Mouse (Mus musculus) granulocyte monocyte progenitor cell, adult 5-6 weeks (primary cell): ENCODE results near the gene Ccdc47. TPM values are rescaled to one million over a fixed set of nuclear protein-coding genes. Genes with fewer than 3 reads are reported as not detected.
A peak's percentile ranks its signal among the peaks of the same experiment; 100 is the strongest.
"Not testable (repeated sequence)": the region's sequence is repeated elsewhere in the genome, so short reads cannot be mapped to it uniquely, and the experiment has no call there.

Experiments used
- ATAC-seq: replicated peaks from 2 replicates; pipeline ENCODE4 v1.8.0; 2016; ENCODE audit warnings: mild to moderate bottlenecking, moderate TSS enrichment, inconsistent platforms; ENCODE audit not compliant: poor library complexity, severe bottlenecking
- total RNA-seq, 2 experiments: library from RNA; stranded (forward) in 1 of 2; stranded (reverse) in 1 of 2; fragments of 200-712, 200-1000 nt in 1 of 2; fragments of >200 nt in 1 of 2; fragmentation: Nextera tagmentation in 1 of 2; gene quantifications; 2 replicates each; pipeline ENCODE4 v1.2.3; 2014 to 2017

Gene Ccdc47
- total RNA-seq, 2 experiments from 2014 or later, result 30.2 to 181 TPM

DNA sequence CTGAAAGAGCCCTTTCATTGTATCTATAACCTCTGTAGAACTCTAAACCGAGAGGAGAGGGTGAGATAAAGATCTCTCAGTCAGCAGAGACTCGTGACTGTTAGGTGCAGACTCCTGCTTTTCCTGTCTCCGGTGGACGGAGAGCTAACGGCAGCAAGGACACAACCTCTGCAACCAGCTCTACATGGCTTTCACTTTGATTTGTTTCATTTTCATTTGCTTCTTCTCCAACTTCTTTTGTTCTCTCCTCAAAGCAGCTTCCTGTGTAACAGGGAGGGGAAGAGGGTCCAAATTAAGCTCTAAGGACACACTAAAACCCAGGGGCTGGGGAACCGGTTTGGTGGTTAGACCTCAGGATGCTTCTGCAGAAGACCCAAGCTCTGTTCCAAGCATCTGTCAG is 15.4 kb downstream of the Ccdc47 start:
- 0 out of 2 replicates have a peak, but pooled peaks have one; percentile 20 for ATAC-seq

DNA sequence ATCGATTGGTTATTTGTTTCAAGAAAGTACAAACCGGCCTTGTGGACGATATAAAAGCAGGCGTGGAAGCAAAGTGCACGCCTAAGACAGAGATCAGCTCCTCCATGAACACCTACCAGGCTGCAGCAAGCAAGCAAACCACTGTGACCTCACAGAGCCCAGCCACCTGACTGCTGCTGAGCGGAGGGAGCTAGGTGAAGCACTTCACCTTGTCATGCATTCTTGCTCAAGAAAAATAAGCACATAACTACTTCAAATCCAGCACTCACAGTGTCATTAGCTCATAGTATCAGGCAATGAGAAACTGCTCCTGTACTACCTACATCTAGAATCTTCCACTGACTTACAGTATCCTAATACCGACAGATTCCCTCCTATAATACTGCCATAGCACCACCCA is 16.1 kb downstream of the Ccdc47 start:
- ATAC-seq, result not testable (repeated sequence)

DNA sequence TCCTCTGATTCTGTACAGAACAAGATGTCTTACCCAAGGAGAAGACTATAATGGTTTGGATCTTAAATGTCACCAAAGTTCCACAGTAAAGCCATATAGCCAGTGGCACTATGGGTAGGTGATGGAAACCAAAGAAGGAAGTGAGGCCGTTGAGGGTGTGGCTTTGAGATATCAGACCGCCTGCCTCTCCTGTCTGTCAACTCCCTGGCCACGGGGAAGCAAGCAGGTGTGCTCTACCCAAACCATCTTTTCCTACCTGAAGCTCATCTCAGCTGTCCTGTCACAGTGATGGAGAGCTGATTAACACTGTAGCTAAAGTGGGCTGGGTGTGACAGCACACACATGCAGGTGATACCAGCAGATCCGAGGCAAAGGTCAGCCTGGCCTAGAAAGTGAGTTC is 17.9 kb downstream of the Ccdc47 start:
- no peak for ATAC-seq

DNA sequence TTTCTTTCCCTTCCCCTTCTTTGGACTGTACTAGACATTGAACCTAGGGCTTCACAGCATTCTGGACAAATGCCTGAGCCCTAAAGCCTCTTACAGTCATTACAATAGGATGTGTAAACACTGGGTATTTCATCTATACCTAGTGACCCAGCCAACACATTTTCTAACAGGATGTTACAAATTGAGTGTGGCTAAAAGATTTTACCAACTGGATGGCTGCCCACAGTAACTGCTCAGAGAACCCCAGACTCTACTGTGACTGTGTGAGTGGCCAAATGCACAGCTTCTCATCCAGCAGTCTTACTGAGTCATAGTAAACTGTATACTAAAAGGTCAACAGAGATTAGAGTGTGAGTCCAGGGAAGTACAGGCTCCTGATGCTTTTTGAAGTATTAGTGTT is 20.8 kb downstream of the Ccdc47 start:
- no peak for ATAC-seq

DNA sequence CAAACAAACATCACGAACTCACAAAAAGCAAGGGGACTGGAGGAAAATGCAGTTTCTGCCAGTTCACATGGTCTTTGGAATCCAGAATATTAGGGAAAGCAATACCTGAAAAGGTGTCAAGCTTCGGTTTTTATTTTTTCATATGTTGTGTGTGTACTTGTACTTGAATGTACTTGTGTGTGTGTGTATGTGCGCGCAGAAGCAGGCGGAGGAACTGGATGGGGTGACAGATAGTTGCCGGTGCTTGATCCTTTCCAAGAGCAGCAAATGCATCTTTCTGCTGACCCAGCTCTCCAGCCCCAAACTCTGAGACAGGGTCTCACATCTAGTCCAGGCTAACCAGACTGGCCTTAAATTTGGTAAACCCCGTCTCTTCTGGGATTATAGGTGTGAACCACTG is 21.3 kb downstream of the Ccdc47 start:
- ATAC-seq, result no peak

DNA sequence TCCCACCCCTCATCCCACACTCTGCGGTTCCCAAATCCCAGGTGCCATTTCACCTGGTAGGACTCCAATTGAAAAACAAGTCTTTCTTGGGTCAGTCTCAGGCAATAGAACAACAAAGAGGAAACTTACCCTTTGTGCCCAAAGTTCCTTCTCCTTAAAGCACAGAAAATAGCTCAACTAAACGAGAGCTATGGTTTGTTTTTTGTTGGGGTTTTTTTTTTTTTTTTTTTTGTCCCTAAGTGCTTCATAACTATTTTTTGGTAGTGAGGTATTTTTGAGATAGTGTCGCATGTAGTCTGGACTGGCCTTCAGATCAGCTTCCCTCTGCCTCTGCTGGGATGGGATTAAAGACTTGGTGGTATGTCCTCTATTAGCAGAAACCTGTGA is 22.0 kb downstream of the Ccdc47 start:
- no peak for ATAC-seq

DNA sequence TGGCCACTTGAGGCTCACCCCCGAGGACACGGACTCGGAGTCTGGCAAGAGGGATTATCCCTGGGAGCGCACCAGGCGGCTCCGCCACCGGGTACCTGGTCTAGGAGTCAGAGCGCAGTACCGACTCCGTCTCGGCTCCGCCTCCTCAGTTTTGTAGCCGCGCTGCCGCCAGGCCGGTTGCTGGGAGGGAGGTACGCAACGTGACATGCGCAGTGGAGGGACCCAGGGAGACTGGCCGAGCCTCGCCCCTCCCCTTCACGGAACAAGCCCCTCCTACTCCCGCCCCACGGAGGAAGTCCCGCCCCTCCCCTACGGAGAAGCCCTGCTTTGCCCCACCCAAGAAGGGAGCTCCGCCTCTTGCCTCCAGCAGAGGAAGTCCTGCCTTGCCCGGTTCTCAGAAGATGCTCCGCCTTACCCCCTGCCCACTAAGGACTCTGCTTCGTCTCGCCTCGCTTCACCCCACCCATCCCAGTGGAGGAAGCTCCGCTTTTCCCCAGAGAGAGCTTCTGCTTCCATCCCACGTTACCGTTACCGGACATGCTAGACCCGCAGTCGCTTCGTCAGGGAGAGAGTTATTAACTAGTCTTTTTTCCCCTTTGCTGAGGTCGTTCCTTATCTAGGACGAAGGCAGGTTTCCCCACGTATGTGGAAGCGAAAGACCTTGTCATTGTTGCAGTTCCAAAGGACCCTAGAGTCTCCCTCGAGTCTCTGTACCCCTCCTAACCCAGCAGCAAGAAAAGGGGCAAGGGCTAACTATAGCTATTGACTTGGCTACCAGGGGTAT is 22.6 kb downstream of the Ccdc47 start:
- ATAC-seq, result peak; percentile 93

- ATAC-seq, result peak; percentile 13
These were observed 23.3 kb downstream of the Ccdc47 start for GRCm38 (mm10) chr11:106192657-106193370.

- no peak for ATAC-seq
These were observed 23.9 kb downstream of the Ccdc47 start for GRCm38 (mm10) chr11:106192241-106192640.

GRCm38 (mm10) chr11:106191716-106192115 is 24.4 kb downstream of the Ccdc47 start:
- no peak for ATAC-seq

DNA sequence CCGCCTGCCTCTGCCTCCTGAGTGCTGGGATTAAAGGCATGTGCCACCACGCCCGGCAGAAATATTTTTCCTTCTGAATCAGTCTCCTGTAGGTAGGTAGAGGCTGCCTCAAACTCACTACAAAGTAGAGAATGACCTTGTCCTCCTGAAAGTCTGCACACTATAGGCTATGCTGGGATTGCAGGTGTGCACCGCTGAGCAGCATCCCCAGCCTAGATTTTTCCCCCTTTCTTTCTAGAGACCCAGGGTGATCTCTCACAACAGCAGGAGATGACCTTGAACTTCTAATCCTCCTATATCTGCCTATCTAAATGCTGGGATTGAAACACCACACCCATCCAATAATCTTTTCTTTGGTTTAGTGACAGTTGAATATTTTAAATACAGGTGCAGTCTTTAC is 28.8 kb downstream of the Ccdc47 start:
- ATAC-seq, result no peak

DNA sequence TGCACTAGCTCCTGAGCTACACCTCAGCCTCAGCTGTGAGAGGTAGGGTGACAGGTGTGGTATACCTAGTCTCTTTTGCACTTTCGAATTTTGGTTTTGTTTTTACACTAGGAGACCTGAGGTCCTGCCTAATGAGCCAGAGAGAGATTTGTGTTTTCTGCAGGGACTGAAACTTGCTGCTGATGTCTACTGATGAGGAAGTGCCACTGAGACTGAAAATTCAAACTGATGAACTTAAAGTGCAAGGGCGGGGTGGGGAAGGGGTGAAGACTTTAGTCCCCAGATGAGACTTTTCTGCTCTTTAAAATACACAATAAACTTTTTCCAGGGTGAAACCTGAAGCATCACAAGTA is 35.7 kb downstream of the Ccdc47 start:
- ATAC-seq, result no peak

DNA sequence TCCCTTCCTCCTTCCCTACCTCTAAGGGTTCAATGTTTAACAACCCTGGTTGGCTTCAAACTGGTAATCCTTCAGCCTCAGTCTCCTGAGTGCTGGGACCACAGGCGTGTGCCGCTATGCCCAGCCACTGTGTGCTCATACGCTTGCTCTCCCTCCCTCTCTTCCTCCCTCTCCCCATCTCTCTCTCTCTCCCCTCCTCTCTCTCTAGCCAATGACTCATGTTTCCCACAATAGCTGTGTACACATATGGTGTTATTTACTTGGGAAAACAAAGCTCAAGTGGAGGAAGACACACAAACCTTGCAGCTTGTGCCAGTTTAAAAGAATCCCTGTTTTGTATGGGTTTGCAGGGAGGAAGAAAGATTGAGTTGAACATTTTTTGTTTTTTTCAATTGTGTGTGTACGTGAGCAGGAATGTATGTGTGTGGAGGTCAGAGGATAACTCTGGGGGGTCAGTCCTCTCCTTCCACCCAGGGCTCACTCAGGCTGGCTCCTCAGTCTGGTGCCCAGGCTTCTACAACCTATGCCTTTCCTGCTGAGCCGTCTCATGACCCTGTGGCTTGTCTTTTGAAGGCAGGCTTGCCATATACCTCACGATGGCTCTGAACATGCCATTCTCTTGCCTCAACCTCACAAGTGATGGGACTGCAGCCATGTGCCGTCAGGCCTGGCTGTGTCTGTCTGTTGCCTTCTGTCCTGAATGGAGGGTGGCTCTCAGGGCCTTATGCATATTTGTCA is 36.3 kb downstream of the Ccdc47 start:
- ATAC-seq, result no peak

DNA sequence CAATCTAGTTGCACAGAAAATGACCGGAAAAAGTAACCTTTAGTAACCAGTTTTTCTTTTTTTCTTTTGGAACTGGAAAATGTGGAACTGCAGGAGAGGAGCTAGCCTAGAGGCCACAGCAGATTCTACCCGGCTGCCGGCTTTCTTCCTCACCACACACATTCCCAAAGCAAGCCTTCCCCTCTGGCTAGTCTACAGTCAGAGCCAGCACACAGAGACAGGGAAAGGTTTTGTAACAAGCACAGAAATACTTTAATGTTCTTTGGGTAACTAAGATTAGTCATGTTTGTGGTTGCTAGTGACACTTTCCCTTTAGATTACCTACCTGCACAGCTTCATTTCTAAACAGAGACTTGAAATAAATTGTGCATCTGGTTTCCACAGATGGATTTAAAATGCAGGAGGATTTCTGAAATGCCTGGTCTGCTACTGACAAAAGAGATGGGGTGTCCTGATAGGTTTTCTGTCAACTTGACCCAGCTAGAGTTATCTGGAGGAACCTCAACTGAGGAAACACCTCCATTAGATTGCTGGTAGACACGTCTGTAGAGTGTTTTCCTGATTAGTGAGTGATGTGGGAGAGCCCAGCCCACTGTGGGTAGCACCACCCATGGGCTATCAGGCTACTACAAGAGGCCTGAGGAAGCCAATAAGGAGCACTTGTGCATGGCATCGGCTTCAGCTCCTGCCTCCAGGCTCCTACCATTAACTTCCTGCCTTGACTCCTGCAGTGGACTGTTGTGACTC is 37.9 kb downstream of the Ccdc47 start:
- ATAC-seq, result no peak

- ATAC-seq, result no peak
These were observed 39.8 kb downstream of the Ccdc47 start for GRCm38 (mm10) chr11:106176372-106176771.

DNA sequence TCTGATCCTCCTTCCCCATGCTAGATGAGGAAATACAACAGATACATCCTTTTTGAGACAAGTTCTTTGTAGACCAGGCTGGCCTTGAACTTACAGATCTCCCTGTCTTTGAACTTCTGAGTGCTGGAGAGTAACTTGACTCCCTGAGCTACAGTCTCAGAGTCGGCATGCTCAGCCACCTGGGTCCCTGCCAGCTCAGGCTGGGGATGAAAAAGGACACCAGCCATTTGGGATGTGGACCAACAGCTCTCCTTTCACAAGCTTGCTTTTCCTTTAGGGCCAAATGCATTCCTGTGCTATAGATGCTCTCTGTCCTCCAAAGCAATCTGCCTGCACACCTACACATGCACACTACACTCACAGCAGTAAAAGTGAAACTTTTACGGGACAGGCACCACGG is 41.1 kb downstream of the Ccdc47 start:
- no peak for ATAC-seq

- ATAC-seq, result no peak
These were observed 41.8 kb downstream of the Ccdc47 start for GRCm38 (mm10) chr11:106174372-106174771.

GRCm38 (mm10) chr11:106173228-106173627 is 42.9 kb downstream of the Ccdc47 start:
- ATAC-seq, result peak; percentile 55

GRCm38 (mm10) chr11:106170807-106171206 is 45.3 kb downstream of the Ccdc47 start:
- ATAC-seq, result no peak

- peak; percentile 85 for ATAC-seq
These were observed 48.7 kb downstream of the Ccdc47 start for GRCm38 (mm10) chr11:106167435-106167834.
